Mouse (Mus musculus): Measurements from ENCODE around the gene Amigo3. TPM values are rescaled to one million over a fixed set of nuclear protein-coding genes. Genes with fewer than 3 reads are reported as not detected.

The Amigo3 gene
- total RNA-seq, 2 experiments from 2014 or later, result 1.8 to 2.0 TPM

- intact Hi-C loops (cut with DNase I), result loop anchor here (5.0 kb wide), 2 partner anchors 87 to 147 kb away; no protein-coding TSS in a partner anchor
- no peak for DNase-seq (ENCODE audit: extremely low spot score in 1 of 2, low spot score in 2 of 2)
Measured at GRCm38 (mm10) chr9:108049561-108050251, 3.3 kb upstream of the Amigo3 start.

- intact Hi-C loops (cut with DNase I), result loop anchor here (5.0 kb wide), 1 partner anchor 89 kb away; no protein-coding TSS in a partner anchor
- DNase-seq (ENCODE audit: extremely low spot score in 1 of 2, low spot score in 2 of 2), result no peak
Measured at GRCm38 (mm10) chr9:108051184-108051930, 1.6 kb upstream of the Amigo3 start.

GRCm38 (mm10) chr9:108051931-108052220 lies 1.1 kb upstream of the Amigo3 start:
- no peak for DNase-seq (ENCODE audit: extremely low spot score in 1 of 2, low spot score in 2 of 2)
- intact Hi-C loops (cut with DNase I), result loop anchor here (5.0 kb wide), 1 partner anchor 90 kb away; no protein-coding TSS in a partner anchor

GRCm38 (mm10) chr9:108052411-108052810 lies 548 bp upstream of the Amigo3 start:
- intact Hi-C loops (cut with DNase I), result loop anchor here (5.0 kb wide), 1 partner anchor 90 kb away; no protein-coding TSS in a partner anchor
- DNase-seq (ENCODE audit: extremely low spot score in 1 of 2, low spot score in 2 of 2), result no peak

- intact Hi-C loops (cut with DNase I), result loop anchor here (5.0 kb wide), 1 partner anchor 91 kb away; no protein-coding TSS in a partner anchor
- DNase-seq (ENCODE audit: extremely low spot score in 1 of 2, low spot score in 2 of 2), result no peak
Measured at GRCm38 (mm10) chr9:108053665-108054225, 786 bp downstream of the Amigo3 start.

- intact Hi-C loops (cut with DNase I), result loop anchor here (5.0 kb wide), 1 partner anchor 92 kb away; no protein-coding TSS in a partner anchor
- DNase-seq (ENCODE audit: extremely low spot score in 1 of 2, low spot score in 2 of 2), result no peak
Measured at GRCm38 (mm10) chr9:108054331-108055040, 1.5 kb downstream of the Amigo3 start.

GRCm38 (mm10) chr9:108055061-108055460 lies 2.1 kb downstream of the Amigo3 start:
- intact Hi-C loops (cut with DNase I), result no loop called here
- no peak for DNase-seq (ENCODE audit: extremely low spot score in 1 of 2, low spot score in 2 of 2)

GRCm38 (mm10) chr9:108055661-108056237 lies 2.8 kb downstream of the Amigo3 start:
- DNase-seq (ENCODE audit: extremely low spot score in 1 of 2, low spot score in 2 of 2), result no peak
- intact Hi-C loops (cut with DNase I), result no loop called here

- intact Hi-C loops (cut with DNase I), result no loop called here
- no peak for DNase-seq (ENCODE audit: extremely low spot score in 1 of 2, low spot score in 2 of 2)
Measured at GRCm38 (mm10) chr9:108056361-108057261, 3.7 kb downstream of the Amigo3 start.

- intact Hi-C loops (cut with DNase I), result no loop called here
Measured at GRCm38 (mm10) chr9:108057262-108057562, 4.3 kb downstream of the Amigo3 start.

GRCm38 (mm10) chr9:108058291-108058690 lies 5.3 kb downstream of the Amigo3 start:
- intact Hi-C loops (cut with DNase I), result no loop called here
- DNase-seq (ENCODE audit: extremely low spot score in 1 of 2, low spot score in 2 of 2), result peak in 1 of 2 experiments; percentile 19

More at GRCm38 (mm10) chr9:108057262-108057562, 4.3 kb downstream of the Amigo3 start:
- no peak for DNase-seq (ENCODE audit: extremely low spot score in 1 of 2, low spot score in 2 of 2)

- intact Hi-C loops (cut with DNase I), result no loop called here
- peak in 1 of 2 experiments; percentile 15 for DNase-seq (ENCODE audit: extremely low spot score in 1 of 2, low spot score in 2 of 2)
Measured at GRCm38 (mm10) chr9:108062142-108062541, 9.2 kb downstream of the Amigo3 start.

GRCm38 (mm10) chr9:108063361-108063760 lies 10.4 kb downstream of the Amigo3 start:
- no peak for DNase-seq (ENCODE audit: extremely low spot score in 1 of 2, low spot score in 2 of 2)
- intact Hi-C loops (cut with DNase I), result no loop called here

- DNase-seq (ENCODE audit: extremely low spot score in 1 of 2, low spot score in 2 of 2), result peak in 1 of 2 experiments; percentile 67
- intact Hi-C loops (cut with DNase I), result loop anchor here (5.0 kb wide), 2 partner anchors 103 to 163 kb away; no protein-coding TSS in a partner anchor
Measured at GRCm38 (mm10) chr9:108065491-108066011, 12.6 kb downstream of the Amigo3 start.

- DNase-seq (ENCODE audit: extremely low spot score in 1 of 2, low spot score in 2 of 2), result no peak
- intact Hi-C loops (cut with DNase I), result loop anchor here (5.0 kb wide), 2 partner anchors 105 to 165 kb away; no protein-coding TSS in a partner anchor
Measured at GRCm38 (mm10) chr9:108067199-108067598, 14.2 kb downstream of the Amigo3 start.

- intact Hi-C loops (cut with DNase I), result loop anchor here (5.0 kb wide), 2 partner anchors 106 to 166 kb away; no protein-coding TSS in a partner anchor
Measured at GRCm38 (mm10) chr9:108067900-108068299, 14.9 kb downstream of the Amigo3 start.

GRCm38 (mm10) chr9:108069007-108069406 lies 16.0 kb downstream of the Amigo3 start:
- intact Hi-C loops (cut with DNase I), result loop anchor here (5.0 kb wide), 2 partner anchors 107 to 167 kb away; no protein-coding TSS in a partner anchor
- no peak for DNase-seq (ENCODE audit: extremely low spot score in 1 of 2, low spot score in 2 of 2)

More at GRCm38 (mm10) chr9:108067900-108068299, 14.9 kb downstream of the Amigo3 start:
- peak; percentile 79 to 81 for DNase-seq (ENCODE audit: extremely low spot score in 1 of 2, low spot score in 2 of 2)
